Mouse (Mus musculus) heart, adult 2 months (tissue): ENCODE measurements around the gene Rgs19. TPM values are rescaled to one million over a fixed set of nuclear protein-coding genes. Genes with fewer than 3 reads are reported as not detected.

Experiments used
- DNase-seq, 2 experiments: peaks; one replicate each; pipeline ENCODE4 v3.0.0; 2021
- H3K27ac ChIP-seq: fragments of 200-600 bp; 2 replicates; pipeline ENCODE4 v1.8.1; 2022
- H3K27me3 ChIP-seq: fragments of 200-500 bp; 2 replicates; pipeline ENCODE4 v1.6.1; 2012; ENCODE audit warnings: mild to moderate bottlenecking, low read length, inconsistent platforms, mixed read lengths; ENCODE audit not compliant: control insufficient read depth, insufficient read depth
- H3K36me3 ChIP-seq: fragments of 200-500 bp; 2 replicates; pipeline ENCODE4 v1.6.1; 2012; ENCODE audit warnings: low read length, inconsistent platforms; ENCODE audit not compliant: control insufficient read depth, insufficient read depth
- H3K4me1 ChIP-seq: fragments of 200-500 bp; 2 replicates; pipeline ENCODE4 v1.6.1; 2011; ENCODE audit warnings: low read length; ENCODE audit not compliant: control insufficient read depth, insufficient read depth
- H3K4me3 ChIP-seq: fragments of 200-600 bp; 2 replicates; pipeline ENCODE4 v1.8.1; 2022
- H3K79me2 ChIP-seq: fragments of 200-500 bp; replicated peaks from 2 replicates; pipeline ENCODE4 v1.6.1; 2012; ENCODE audit warnings: mild to moderate bottlenecking, inconsistent platforms, low read length, moderate library complexity, mixed read lengths; ENCODE audit not compliant: control insufficient read depth, insufficient read depth
- H3K9ac ChIP-seq: fragments of 200-500 bp; 2 replicates; pipeline ENCODE4 v1.6.1; 2012; ENCODE audit warnings: low read depth, mild to moderate bottlenecking, control low read depth, inconsistent platforms, low read length, mixed read lengths
- CTCF ChIP-seq: fragments of 200-600 bp; IDR thresholded peaks from 2 replicates; pipeline ENCODE4 v1.8.1; 2022; ENCODE audit warnings: antibody characterized with exemption, mild to moderate bottlenecking, moderate library complexity
- EP300 ChIP-seq: fragments of 200-500 bp; IDR thresholded peaks from 2 replicates; pipeline ENCODE4 v1.6.1; 2011; ENCODE audit warnings: low read depth, low read length, control low read depth; ENCODE audit not compliant: insufficient read depth
- POLR2A ChIP-seq: fragments of 200-500 bp; IDR thresholded peaks from 2 replicates; pipeline ENCODE4 v1.6.1; 2011; ENCODE audit warnings: mild to moderate bottlenecking, low read depth, low read length, control low read depth; ENCODE audit not compliant: insufficient read depth
- WGBS: fragments of 180-500 bp; shearing (Covaris S2); methylation state at CpG from one replicate; pipeline ENCODE4 v1.1.7; 2018; 5-methylcytosine and 5-hydroxymethylcytosine counted together
- intact Hi-C: fragments of 180-260 bp; cut with DNase I; formaldehyde crosslinking; loops from one replicate; pipeline ENCODE4 v1.15.1; 2025
- polyA plus RNA-seq: library from polyadenylated mRNA; depleted of rRNA; stranded (reverse); fragments of >200 nt; gene quantifications from 2 replicates; pipeline ENCODE4 v1.2.3, GENCODE M21; 2012
- total RNA-seq, 2 experiments: library from RNA; stranded (reverse); gene quantifications; 2 replicates each; pipeline ENCODE4 v1.2.3; 2021

Gene Rgs19
- total and polyA plus RNA-seq, 3 experiments, result 6.7 to 24.5 (median 8.0) TPM

GRCm38 (mm10) chr2:181658930-181659555, 34.7 kb downstream of the Rgs19 start:
- no peak overlapping the region for H3K4me3 ChIP-seq
- H3K27ac ChIP-seq, result peak overlapping the region; percentile 77
- no peaks in the 10 kb centered on the region for H3K79me2 ChIP-seq
- H3K4me1 ChIP-seq, result peaks cover 18% of the 10 kb centered on the region
- intact Hi-C loops, result loop anchor here (1.0 to 5.0 kb wide), 3 partner anchors 19 to 48 kb away; no protein-coding TSS in a partner anchor
- H3K27me3 ChIP-seq, result no peaks in the 10 kb centered on the region
- peaks cover 7% of the 10 kb centered on the region for H3K36me3 ChIP-seq
- WGBS, result 36% methylated on average over 17 of the region's 17 CpGs
- no peak for TF ChIP-seq EP300
- no peak for TF ChIP-seq CTCF
- TF ChIP-seq POLR2A, result no peak
- peak; percentile 76 to 77 for DNase-seq
- peak overlapping the region; percentile 7; the same call in 1 of the 2 replicates for H3K9ac ChIP-seq

GRCm38 (mm10) chr2:181658528-181658927, 35.2 kb downstream of the Rgs19 start:
- Histone ChIP-seq H3K36me3 (peaks cover 7% of the 10 kb centered on the region), H3K4me1 (peaks cover 15% of the 10 kb centered on the region), H3K27me3 (no peaks in the 10 kb centered on the region), H3K9ac (no peak overlapping the region), H3K79me2 (no peaks in the 10 kb centered on the region), H3K4me3 (no peak overlapping the region), H3K27ac (peak overlapping the region; percentile 77)
- no peak for TF ChIP-seq EP300
- TF ChIP-seq CTCF, result no peak
- no peak for TF ChIP-seq POLR2A
- 74% methylated on average over 7 of the region's 7 CpGs for WGBS
- no peak for DNase-seq
- intact Hi-C loops, result loop anchor here (2.0 to 5.0 kb wide), 2 partner anchors 36 to 48 kb away; no protein-coding TSS in a partner anchor

GRCm38 (mm10) chr2:181657441-181657840, 36.3 kb downstream of the Rgs19 start:
- no peak for DNase-seq
- no peak overlapping the region; the same call in none of the 2 replicates for H3K27ac ChIP-seq
- peaks cover 14% of the 10 kb centered on the region for H3K4me1 ChIP-seq
- TF ChIP-seq EP300, result no peak
- TF ChIP-seq CTCF, result no peak
- no peak for TF ChIP-seq POLR2A
- H3K27me3 ChIP-seq, result no peaks in the 10 kb centered on the region
- intact Hi-C loops, result loop anchor here (5.0 kb wide), 1 partner anchor 35 kb away; no protein-coding TSS in a partner anchor
- WGBS, result 25% methylated on average over 2 of the region's 2 CpGs
- no peaks in the 10 kb centered on the region for H3K79me2 ChIP-seq
- peaks cover 7% of the 10 kb centered on the region for H3K36me3 ChIP-seq
- H3K9ac ChIP-seq, result no peak overlapping the region
- no peak overlapping the region for H3K4me3 ChIP-seq

GRCm38 (mm10) chr2:181656734-181657133, 37.0 kb downstream of the Rgs19 start, which contains the start of gene Gm29797:
Gene Gm29797, plus strand, starts transcription at chr2:181657034.
- Histone ChIP-seq H3K4me3 (no peak within 1 kb of the TSS), H3K9ac (no peak within 1 kb of the TSS), H3K79me2 (no peaks in the 10 kb centered on the region), H3K36me3 (peaks cover 7% of the 10 kb centered on the region), H3K27me3 (no peaks in the 10 kb centered on the region), H3K4me1 (peaks cover 11% of the 10 kb centered on the region), H3K27ac (no peak within 1 kb of the TSS; the same call in none of the 2 replicates)
- intact Hi-C loops, result loop anchor here (5.0 kb wide), 1 partner anchor 34 kb away; no protein-coding TSS in a partner anchor
- TF ChIP-seq EP300 (no peak), CTCF (no peak), POLR2A (no peak)
- 79% methylated on average over 3 of the region's 3 CpGs for WGBS
- no peak for DNase-seq

GRCm38 (mm10) chr2:181653523-181653922, 40.3 kb downstream of the Rgs19 start:
- intact Hi-C loops, result no loop called here
- TF ChIP-seq CTCF, result no peak
- TF ChIP-seq POLR2A, result no peak
- no peak for TF ChIP-seq EP300
- WGBS, result 90% methylated on average over 1 of the region's 1 CpGs

GRCm38 (mm10) chr2:181653065-181653464, 40.7 kb downstream of the Rgs19 start:
- intact Hi-C loops, result no loop called here
- H3K79me2 ChIP-seq, result no peaks in the 10 kb centered on the region
- no peak overlapping the region for H3K27ac ChIP-seq
- no peaks in the 10 kb centered on the region for H3K4me1 ChIP-seq
- TF ChIP-seq EP300, result no peak
- no peak for TF ChIP-seq POLR2A
- TF ChIP-seq CTCF, result no peak
- H3K36me3 ChIP-seq, result peaks cover 2% of the 10 kb centered on the region; the same call in 1 of the 2 replicates
- H3K27me3 ChIP-seq, result no peaks in the 10 kb centered on the region
- no peak for DNase-seq
- H3K9ac ChIP-seq, result no peak overlapping the region
- H3K4me3 ChIP-seq, result no peak overlapping the region

More at GRCm38 (mm10) chr2:181653523-181653922, 40.3 kb downstream of the Rgs19 start:
- DNase-seq, result no peak
- Histone ChIP-seq H3K9ac (no peak overlapping the region), H3K4me3 (no peak overlapping the region), H3K36me3 (peaks cover 2% of the 10 kb centered on the region; the same call in 1 of the 2 replicates), H3K79me2 (no peaks in the 10 kb centered on the region), H3K4me1 (no peaks in the 10 kb centered on the region), H3K27ac (no peak overlapping the region), H3K27me3 (no peaks in the 10 kb centered on the region)
